Mouse (Mus musculus) liver, embryonic 13.5 days (tissue): Measurements from ENCODE around the gene Map2k6. TPM values are rescaled to one million over a fixed set of nuclear protein-coding genes. Genes with fewer than 3 reads are reported as not detected.
"Not testable (repeated sequence)": the region's sequence is repeated elsewhere in the genome, so short reads cannot be mapped to it uniquely, and the experiment has no call there.

Source experiments
- ATAC-seq: fragments of 200-750 bp; cut with Nextera tagmentation; 2 replicates; pipeline ENCODE4 v1.8.0; 2017; ENCODE audit warnings: low read depth, mild to moderate bottlenecking, moderate number of reproducible peaks, moderate library complexity
- DNase-seq: peaks from one replicate; pipeline ENCODE4 v3.0.0; 2022
- H3K27ac ChIP-seq: fragments of 300-500 bp; sonication (generic); 2 replicates; pipeline ENCODE4 v1.5.1; 2015; ENCODE audit warnings: moderate library complexity, mild to moderate bottlenecking, inconsistent platforms
- H3K27me3 ChIP-seq: fragments of 300-500 bp; sonication (generic); 2 replicates; pipeline ENCODE4 v1.6.1; 2015; ENCODE audit warnings: mild to moderate bottlenecking, inconsistent platforms
- H3K36me3 ChIP-seq: fragments of 300-500 bp; sonication (generic); 2 replicates; pipeline ENCODE4 v1.6.1; 2015; ENCODE audit warnings: mild to moderate bottlenecking, inconsistent platforms
- H3K4me1 ChIP-seq: fragments of 300-500 bp; sonication (generic); replicated peaks from 2 replicates; pipeline ENCODE4 v1.6.1; 2015; ENCODE audit warnings: inconsistent platforms
- H3K4me2 ChIP-seq: fragments of 300-500 bp; sonication (generic); 2 replicates; pipeline ENCODE4 v1.6.1; 2015; ENCODE audit warnings: inconsistent platforms, mild to moderate bottlenecking, moderate library complexity
- H3K4me3 ChIP-seq: fragments of 300-500 bp; sonication (generic); replicated peaks from 2 replicates; pipeline ENCODE4 v1.5.1; 2015; ENCODE audit warnings: mild to moderate bottlenecking, inconsistent platforms
- H3K9ac ChIP-seq: fragments of 300-500 bp; sonication (generic); 2 replicates; pipeline ENCODE4 v1.6.1; 2015; ENCODE audit warnings: mild to moderate bottlenecking, inconsistent platforms
- H3K9me3 ChIP-seq: fragments of 300-500 bp; sonication (generic); replicated peaks from 2 replicates; pipeline ENCODE4 v1.6.1; 2016; ENCODE audit warnings: inconsistent platforms
- WGBS: fragments of 180-500 bp; shearing (Covaris S2); methylation state at CpG from one replicate; pipeline ENCODE4 v1.1.7; 2015; ENCODE audit not compliant: insufficient replicate concordance; 5-methylcytosine and 5-hydroxymethylcytosine counted together
- polyA plus RNA-seq: library from polyadenylated mRNA; unstranded; fragments of >200 nt; fragmentation: Nextera tagmentation; extraction: Ambion mirVana; gene quantifications from 2 replicates; pipeline ENCODE4 v1.2.1, GENCODE M21; 2015

Map2k6 gene
- polyA plus RNA-seq: 4.4 and 6.5 TPM in 2 replicates

DNA sequence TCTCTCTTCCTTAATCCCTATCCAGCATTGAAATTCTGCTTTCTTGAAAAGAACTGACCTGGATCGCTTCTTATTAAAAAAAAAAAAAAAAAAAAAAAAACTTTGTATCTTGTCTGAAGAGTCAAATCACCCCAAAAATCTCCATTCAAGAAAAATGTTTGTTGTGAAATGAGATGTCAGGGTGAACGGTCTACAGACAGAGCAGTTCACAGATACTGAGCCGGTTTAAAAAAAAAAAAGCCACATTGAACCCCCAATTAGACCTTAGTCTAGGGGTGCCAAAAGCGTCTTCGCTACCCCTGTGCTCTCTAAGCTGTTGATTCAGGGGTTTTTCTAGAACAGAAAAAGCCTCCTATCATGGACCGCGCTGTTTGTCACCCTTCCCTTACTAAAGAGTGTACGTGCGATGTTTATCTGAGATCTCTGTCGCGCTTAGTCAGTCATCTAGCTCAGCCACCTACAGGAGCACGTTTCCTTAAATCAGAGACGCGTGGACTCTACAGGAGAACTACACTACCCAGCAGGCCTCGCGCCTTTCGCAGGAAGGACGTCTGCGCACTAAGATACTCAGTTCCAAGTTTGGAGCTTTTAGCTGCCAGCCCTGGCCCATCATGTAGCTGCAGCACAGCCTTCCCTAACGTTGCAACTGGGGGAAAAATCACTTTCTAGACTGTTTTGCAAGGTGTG is at the start of gene Map2k6:
Gene Map2k6 (plus strand): TSS at position 570 of the 687 bp plus-strand sequence.
- Histone ChIP-seq H3K27ac (peak within 1 kb of the TSS; percentile 9; the same call in 1 of the 2 replicates), H3K36me3 (no peaks in the 10 kb centered on the region), H3K9ac (peak within 1 kb of the TSS; percentile 66), H3K27me3 (no peaks in the 10 kb centered on the region), H3K9me3 (no peaks in the 10 kb centered on the region), H3K4me3 (peak within 1 kb of the TSS; percentile 67), H3K4me1 (peaks cover 18% of the 10 kb centered on the region), H3K4me2 (peak within 1 kb of the TSS; percentile 78)
- ATAC-seq (peak; percentile 94), DNase-seq (peak; percentile 54)
- WGBS: 8% methylated on average over 20 of the region's 20 CpGs

DNA sequence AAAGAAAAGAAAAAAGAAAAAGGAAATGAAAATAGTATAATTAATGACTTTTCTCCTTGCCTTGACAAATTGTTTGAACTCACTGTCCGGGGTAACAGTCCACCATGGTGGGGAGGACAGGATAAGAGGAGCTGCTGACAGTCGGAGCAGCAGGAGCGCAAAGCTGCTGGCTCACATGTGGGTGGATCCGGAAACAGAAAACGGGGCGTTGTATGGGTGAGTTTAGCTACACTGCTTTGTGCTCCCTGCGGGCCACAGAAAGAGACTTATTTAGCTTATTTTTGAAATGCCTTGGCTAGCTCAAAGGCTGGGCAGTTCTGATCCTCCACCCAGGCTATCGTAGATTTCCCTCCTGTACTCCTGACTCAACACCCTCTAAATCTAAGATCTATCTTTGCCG is 44.7 kb upstream of the Map2k6 start:
- Histone ChIP-seq H3K4me2 (no peak overlapping the region), H3K9me3 (no peaks in the 10 kb centered on the region), H3K27ac (no peak overlapping the region), H3K4me3 (no peak overlapping the region), H3K9ac (no peak overlapping the region), H3K36me3 (no peaks in the 10 kb centered on the region), H3K27me3 (no peaks in the 10 kb centered on the region), H3K4me1 (no peaks in the 10 kb centered on the region)
- DNase-seq (no peak), ATAC-seq (no peak)
- WGBS: 71% methylated on average over 9 of the region's 9 CpGs

DNA sequence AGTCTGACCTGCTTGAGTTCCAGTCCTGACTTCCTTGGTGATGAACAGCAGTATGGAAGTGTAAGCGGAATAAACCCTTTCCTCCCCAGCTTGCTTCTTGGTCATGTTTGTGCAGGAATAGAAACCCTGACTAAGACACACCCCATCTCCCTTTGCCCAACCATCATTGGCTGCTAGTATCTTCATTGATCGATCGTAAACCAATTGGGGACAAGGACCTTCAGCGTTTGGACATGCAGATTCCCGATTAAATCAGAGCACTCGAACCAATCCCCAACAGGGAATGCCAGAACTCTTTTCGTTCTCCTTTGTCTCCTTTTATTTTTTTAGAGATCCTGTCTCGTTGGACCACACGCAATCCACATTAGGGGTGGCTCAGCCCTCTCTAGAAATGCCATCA is 43.8 kb upstream of the Map2k6 start:
- not testable (repeated sequence) for H3K27ac ChIP-seq, ATAC-seq, H3K27me3 ChIP-seq, H3K9me3 ChIP-seq, H3K36me3 ChIP-seq, H3K4me3 ChIP-seq, H3K4me1 ChIP-seq, H3K4me2 ChIP-seq, DNase-seq, H3K9ac ChIP-seq
- 58% methylated on average over 9 of the region's 9 CpGs for WGBS

DNA sequence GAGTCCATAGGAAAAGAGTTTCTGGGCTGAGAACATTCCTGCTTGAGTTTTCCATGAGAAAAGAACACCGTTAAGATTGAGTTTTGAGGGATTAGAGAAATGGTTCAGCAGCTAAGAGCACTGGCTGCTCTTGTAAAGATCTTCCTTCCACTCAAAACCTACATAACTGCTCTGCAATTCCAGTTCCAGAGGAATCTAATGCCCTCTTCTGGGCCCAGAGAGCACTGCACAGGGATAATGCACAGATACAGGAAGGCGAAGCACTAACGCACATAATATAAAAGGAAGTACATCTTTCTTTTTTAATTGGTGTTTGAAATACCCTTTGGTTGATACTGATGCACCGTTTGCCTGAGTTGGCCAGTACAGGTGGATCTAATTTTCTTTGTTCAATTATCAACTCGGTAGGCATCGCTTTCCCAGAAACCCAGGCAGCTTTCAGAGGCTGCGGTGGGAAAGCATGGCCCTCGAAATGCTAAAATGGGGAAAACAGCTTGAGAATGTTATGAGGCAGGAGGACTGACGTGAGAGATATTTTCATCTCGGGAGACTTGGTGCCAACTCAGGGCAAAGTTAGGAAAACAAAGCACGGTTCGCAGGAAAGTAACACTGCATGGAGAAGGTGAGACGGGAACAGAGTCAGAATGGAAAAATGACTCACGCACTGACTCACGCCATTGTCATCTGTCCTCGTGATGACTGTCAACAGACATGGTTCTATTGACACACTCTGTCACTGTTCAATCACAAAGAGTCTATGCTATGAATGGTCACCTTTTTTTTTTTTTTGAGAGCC is 41.0 kb upstream of the Map2k6 start:
- no peak overlapping the region for H3K9ac ChIP-seq
- H3K36me3 ChIP-seq: no peaks in the 10 kb centered on the region
- no peak overlapping the region for H3K27ac ChIP-seq
- no peak overlapping the region for H3K4me2 ChIP-seq
- no peaks in the 10 kb centered on the region for H3K27me3 ChIP-seq
- H3K9me3 ChIP-seq: no peaks in the 10 kb centered on the region
- WGBS: 56% methylated on average over 16 of the region's 16 CpGs
- ATAC-seq (no peak), DNase-seq (no peak)
- H3K4me1 ChIP-seq: no peaks in the 10 kb centered on the region
- H3K4me3 ChIP-seq: no peak overlapping the region

DNA sequence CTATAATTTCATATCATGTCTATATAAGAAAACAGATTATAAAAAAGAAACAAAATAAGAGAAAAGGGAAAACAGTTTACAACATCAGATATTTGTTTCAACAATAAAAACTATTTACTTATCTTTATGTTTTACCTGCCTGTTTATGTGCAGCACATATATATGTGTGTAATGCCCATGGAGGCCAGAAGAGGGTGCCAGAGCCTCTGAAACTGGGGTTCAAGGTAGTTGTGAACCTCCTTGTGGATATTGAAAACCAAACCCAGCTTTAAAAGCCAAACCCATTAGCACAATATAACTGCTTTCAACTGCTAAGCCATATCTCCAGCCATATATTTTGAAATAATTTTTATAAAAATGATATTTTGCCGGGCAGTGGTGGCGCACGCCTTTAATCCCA is 33.9 kb upstream of the Map2k6 start:
- Histone ChIP-seq H3K9ac (no peak overlapping the region), H3K36me3 (no peaks in the 10 kb centered on the region), H3K27ac (no peak overlapping the region), H3K4me3 (no peak overlapping the region), H3K9me3 (no peaks in the 10 kb centered on the region), H3K27me3 (no peaks in the 10 kb centered on the region), H3K4me2 (no peak overlapping the region), H3K4me1 (peaks cover 4% of the 10 kb centered on the region)
- DNase-seq: peak; percentile 44
- 66% methylated on average over 3 of the region's 3 CpGs for WGBS
- ATAC-seq: no peak

DNA sequence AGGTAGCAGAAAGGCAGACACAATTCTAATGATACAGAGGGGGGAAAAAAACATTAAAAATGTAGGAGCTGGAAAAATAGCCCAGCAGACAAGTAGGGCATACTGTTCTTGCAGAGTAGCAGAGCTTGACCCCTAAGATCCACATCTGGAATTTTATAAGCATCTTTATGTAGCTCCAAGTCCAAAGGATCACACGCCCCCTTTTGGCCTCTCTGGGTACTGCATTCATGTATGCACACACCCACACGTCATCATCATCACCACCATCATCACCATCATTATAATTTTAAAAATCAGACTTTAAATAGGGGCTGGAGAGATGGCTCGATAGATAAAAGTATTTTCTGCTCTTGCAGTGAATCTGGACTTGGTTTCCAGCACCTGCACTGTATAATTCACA is 32.0 kb upstream of the Map2k6 start:
- peaks cover 4% of the 10 kb centered on the region for H3K4me1 ChIP-seq
- WGBS: 52% methylated on average over 3 of the region's 3 CpGs

DNA sequence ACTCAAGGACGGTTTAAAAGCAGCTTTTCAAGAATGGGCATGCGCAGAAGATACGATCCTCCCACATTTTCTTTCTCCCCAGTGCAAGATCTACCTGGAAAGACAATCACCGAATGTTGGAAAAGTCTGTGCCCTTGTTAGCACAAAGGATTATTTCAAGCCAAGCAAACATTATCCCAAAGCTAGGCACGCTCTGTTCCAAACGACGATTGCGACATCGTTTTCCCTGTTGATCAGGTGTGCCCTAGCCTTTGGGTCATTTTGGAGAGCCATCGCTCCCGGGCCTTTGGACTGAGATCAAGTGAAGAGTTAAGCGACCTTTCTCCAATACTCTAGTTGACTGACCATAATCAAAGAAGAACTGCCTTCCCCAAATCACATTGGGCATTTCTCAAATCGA is 31.3 kb upstream of the Map2k6 start:
- no peak for DNase-seq
- Histone ChIP-seq H3K4me1 (peaks cover 4% of the 10 kb centered on the region), H3K27me3 (no peaks in the 10 kb centered on the region), H3K36me3 (no peaks in the 10 kb centered on the region), H3K9me3 (no peaks in the 10 kb centered on the region), H3K4me2 (no peak overlapping the region), H3K4me3 (no peak overlapping the region), H3K27ac (peak overlapping the region; percentile 54; the same call in 1 of the 2 replicates), H3K9ac (no peak overlapping the region)
- 71% methylated on average over 13 of the region's 13 CpGs for WGBS
- peak; percentile 63 for ATAC-seq

More for the DNA sequence above, 32.0 kb upstream of the Map2k6 start:
- Histone ChIP-seq H3K27me3 (no peaks in the 10 kb centered on the region), H3K36me3 (no peaks in the 10 kb centered on the region), H3K27ac (no peak overlapping the region), H3K4me3 (no peak overlapping the region), H3K9ac (no peak overlapping the region), H3K4me2 (no peak overlapping the region), H3K9me3 (no peaks in the 10 kb centered on the region)
- no peak for DNase-seq
- no peak for ATAC-seq

DNA sequence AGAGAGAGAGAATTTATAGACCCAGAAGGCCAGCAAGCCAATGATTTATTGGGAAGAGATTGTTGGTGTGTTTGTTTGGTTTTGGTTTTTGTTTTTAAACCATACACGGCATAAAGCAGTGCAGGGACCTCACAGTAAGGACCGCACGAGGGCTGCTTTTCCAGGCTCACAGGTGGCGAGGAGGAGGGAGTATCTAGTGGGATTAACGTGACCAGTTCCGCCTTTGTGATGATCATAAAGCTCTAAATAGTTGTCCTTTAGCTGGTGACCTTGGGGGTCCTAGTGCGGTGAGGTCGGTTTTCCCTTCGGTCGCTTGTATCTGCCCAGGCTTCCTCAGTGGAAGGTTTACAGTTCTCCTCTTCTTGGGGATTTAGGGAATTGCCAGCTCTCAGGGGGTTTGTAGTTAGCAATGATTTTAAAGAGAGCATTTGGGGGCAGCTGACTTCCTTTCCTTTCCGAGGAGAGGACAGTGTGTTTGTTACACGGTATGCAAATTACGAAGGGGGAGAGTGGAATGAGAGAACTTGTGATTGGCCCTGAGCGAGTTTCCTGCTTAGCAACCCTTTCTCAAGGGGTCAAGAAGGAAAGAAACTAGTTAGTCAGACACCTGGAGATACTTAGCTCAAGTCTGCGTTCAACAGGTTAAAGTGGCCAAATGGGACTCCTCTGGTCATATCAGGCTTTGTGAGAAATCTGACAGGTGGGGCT is 29.5 kb upstream of the Map2k6 start:
- Histone ChIP-seq H3K4me2 (peak overlapping the region; percentile 44), H3K9ac (no peak overlapping the region), H3K27me3 (no peaks in the 10 kb centered on the region), H3K36me3 (no peaks in the 10 kb centered on the region), H3K9me3 (no peaks in the 10 kb centered on the region), H3K4me1 (peaks cover 4% of the 10 kb centered on the region), H3K4me3 (0 out of 2 replicates have a peak overlapping the region, but pooled peaks have one; percentile 7), H3K27ac (no peak overlapping the region)
- ATAC-seq (0 out of 2 replicates have a peak, but pooled peaks have one; percentile 19), DNase-seq (no peak)
- 22% methylated on average over 15 of the region's 15 CpGs for WGBS

DNA sequence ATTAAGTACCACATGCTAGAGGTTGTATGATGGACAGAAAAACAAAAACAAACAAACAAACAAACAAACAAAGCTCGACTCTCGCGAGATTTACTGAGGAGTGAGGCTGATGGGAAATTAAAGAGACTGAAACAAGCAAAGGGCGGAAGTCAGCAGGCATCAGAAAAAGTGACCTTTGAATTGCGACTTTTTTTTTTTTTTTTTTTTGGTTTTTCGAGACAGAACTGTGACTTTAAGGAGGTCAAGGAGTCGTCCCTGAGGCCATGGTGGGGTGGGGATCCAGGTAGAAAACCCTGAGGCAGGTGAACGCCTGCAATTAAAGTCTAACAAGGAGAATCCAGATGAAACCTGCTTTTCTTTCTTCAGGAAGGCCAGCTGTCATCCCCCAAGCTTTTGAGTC is 27.1 kb upstream of the Map2k6 start:
- no peak for DNase-seq
- H3K27me3 ChIP-seq: no peaks in the 10 kb centered on the region

DNA sequence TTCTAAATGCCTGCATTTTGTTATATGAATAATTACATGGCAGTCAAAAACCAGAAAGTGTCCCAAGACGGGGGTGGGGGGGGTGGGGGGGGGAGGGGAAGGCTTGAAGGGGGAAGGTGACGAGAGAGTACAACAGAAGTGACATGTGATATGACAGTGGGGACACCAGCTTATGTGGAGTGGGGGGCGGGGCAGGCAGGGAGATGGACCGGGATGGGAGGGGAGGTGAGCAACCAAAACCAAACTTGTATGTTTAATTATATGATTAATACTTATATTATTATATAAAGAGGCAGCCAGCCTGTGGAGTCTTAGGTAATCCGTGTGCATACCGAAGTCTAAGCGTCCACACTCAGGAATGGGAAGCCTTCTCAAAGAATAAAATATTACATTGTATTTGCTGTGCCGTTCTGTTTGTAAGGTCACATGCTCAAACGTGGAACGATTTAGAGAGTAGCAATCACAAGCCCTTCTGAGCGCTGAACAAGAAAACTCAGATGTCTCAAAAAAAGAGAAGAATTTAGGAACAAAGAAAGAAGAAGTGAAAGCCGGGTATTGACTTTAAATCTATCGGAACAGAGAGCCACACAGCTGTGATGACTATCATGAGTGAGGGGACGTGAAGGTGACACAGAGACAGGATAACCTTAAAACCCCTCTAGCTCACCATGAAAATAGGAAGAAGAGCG is 26.5 kb upstream of the Map2k6 start:
- DNase-seq (no peak), ATAC-seq (no peak)
- no peak overlapping the region for H3K4me2 ChIP-seq

More for the DNA sequence above, 27.1 kb upstream of the Map2k6 start:
- H3K4me2 ChIP-seq: no peak overlapping the region
- no peak overlapping the region for H3K9ac ChIP-seq
- no peak overlapping the region for H3K4me3 ChIP-seq
- H3K27ac ChIP-seq: no peak overlapping the region
- no peak for ATAC-seq
- H3K9me3 ChIP-seq: no peaks in the 10 kb centered on the region
- WGBS: 53% methylated on average over 8 of the region's 8 CpGs
- H3K4me1 ChIP-seq: peaks cover 4% of the 10 kb centered on the region
- H3K36me3 ChIP-seq: no peaks in the 10 kb centered on the region

DNA sequence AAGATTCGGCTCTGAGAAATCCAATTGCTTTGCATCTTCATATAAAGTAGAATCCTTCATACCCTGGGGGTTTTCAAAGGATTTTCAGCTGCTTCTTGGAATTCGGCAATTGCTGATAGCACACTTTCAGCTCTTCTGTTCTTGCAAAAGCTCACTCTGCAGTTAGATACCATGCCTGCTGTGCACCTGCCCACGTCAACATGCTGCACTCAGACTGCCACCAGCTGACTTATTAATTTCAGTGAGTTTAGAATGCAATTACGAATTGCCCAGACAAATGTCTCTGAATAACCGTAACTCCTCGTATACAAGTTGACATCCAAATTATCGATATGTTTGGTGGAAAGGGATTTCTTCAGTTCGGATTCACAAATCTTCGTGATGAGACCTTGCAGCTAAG is 24.9 kb upstream of the Map2k6 start:
- Histone ChIP-seq H3K9me3 (no peaks in the 10 kb centered on the region), H3K4me3 (no peak overlapping the region), H3K27ac (no peak overlapping the region), H3K27me3 (no peaks in the 10 kb centered on the region), H3K4me2 (no peak overlapping the region), H3K4me1 (peaks cover 4% of the 10 kb centered on the region), H3K36me3 (no peaks in the 10 kb centered on the region), H3K9ac (no peak overlapping the region)
- no peak for ATAC-seq
- no peak for DNase-seq
- WGBS: 72% methylated on average over 9 of the region's 9 CpGs

More for the DNA sequence above, 26.5 kb upstream of the Map2k6 start:
- Histone ChIP-seq H3K9me3 (no peaks in the 10 kb centered on the region), H3K4me1 (peaks cover 4% of the 10 kb centered on the region), H3K9ac (no peak overlapping the region), H3K4me3 (no peak overlapping the region), H3K36me3 (no peaks in the 10 kb centered on the region), H3K27ac (no peak overlapping the region), H3K27me3 (no peaks in the 10 kb centered on the region)
- 56% methylated on average over 15 of the region's 15 CpGs for whole genome bisulfite sequencing
